Mouse (Mus musculus) T-helper 1 cell (primary cell): ENCODE measurements around the gene Nrsn1.

Experiments used
- in situ Hi-C: fragments of 300-600 bp; cut with MboI, MseI; formaldehyde crosslinking; loops from one replicate; pipeline ENCODE4 v1.15.1; 2025; ENCODE audit warnings: high pct_unique_total_duplicates

Gene Nrsn1

GRCm38 (mm10) chr13:25270402-25270801 lies at the start of gene Nrsn1:
Gene Nrsn1, minus strand, starts transcription at chr13:25270502.
- in situ Hi-C loops: loop anchor here (10.0 kb wide), 1 partner anchor 534 kb away; no protein-coding TSS in a partner anchor

- in situ Hi-C loops: no loop called here
Observed at GRCm38 (mm10) chr13:25312059-25312458, 41.8 kb upstream of the Nrsn1 start.

GRCm38 (mm10) chr13:25310068-25310467 lies 39.8 kb upstream of the Nrsn1 start:
- in situ Hi-C loops: no loop called here

- in situ Hi-C loops: no loop called here
Observed at GRCm38 (mm10) chr13:25288736-25289135, 18.4 kb upstream of the Nrsn1 start.

- in situ Hi-C loops: loop anchor here (10.0 kb wide), 1 partner anchor 530 kb away; no protein-coding TSS in a partner anchor
Observed at GRCm38 (mm10) chr13:25274934-25275565, 4.7 kb upstream of the Nrsn1 start.

DNA sequence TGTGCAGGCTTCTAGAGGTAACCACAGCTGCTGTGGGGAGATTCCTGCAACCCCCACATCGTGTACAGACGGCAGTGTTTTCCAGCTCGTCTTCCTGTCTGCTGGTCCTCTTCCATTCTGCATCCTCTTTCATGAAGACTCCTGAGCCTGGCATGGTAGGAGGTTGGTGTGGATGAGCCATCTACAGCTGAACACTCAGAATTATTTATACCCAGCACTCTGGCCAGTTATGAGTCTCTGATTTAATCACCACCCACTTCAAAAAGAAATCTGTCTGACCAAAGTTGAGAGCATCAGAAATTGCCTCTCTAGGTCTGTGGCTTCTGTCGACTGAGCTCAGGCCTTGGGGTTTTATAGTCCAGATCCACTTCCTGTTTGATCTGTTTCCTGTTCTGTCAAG lies 1.9 kb upstream of the Nrsn1 start:
- in situ Hi-C loops: loop anchor here (10.0 kb wide), 1 partner anchor 533 kb away; no protein-coding TSS in a partner anchor

- in situ Hi-C loops: loop anchor here (10.0 kb wide), 1 partner anchor 535 kb away; no protein-coding TSS in a partner anchor
Observed at GRCm38 (mm10) chr13:25269569-25270268, 583 bp downstream of the Nrsn1 start.

GRCm38 (mm10) chr13:25269039-25269438 lies 1.3 kb downstream of the Nrsn1 start:
- in situ Hi-C loops: no loop called here

GRCm38 (mm10) chr13:25262748-25263147 lies 7.6 kb downstream of the Nrsn1 start:
- in situ Hi-C loops: no loop called here

DNA sequence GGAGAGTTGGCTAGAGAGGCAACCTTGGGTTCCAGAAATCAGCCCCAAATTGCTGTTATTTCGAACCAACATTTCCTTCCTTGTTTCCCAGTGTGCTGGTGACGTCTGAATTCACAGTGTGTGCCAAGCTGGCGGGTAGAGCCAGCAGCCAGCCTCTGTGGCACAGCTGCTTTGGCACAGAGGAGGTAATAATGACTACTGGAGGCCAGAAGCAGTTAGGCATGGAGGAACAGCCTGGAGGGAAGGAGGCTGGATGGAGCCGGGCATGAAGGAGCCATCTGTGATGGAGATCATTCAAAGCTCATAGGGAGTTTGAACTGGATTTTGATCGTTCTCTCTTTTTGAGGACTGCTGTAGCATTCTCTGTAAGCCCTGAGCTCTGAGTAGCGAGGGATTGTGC lies 12.7 kb downstream of the Nrsn1 start:
- in situ Hi-C loops: no loop called here

DNA sequence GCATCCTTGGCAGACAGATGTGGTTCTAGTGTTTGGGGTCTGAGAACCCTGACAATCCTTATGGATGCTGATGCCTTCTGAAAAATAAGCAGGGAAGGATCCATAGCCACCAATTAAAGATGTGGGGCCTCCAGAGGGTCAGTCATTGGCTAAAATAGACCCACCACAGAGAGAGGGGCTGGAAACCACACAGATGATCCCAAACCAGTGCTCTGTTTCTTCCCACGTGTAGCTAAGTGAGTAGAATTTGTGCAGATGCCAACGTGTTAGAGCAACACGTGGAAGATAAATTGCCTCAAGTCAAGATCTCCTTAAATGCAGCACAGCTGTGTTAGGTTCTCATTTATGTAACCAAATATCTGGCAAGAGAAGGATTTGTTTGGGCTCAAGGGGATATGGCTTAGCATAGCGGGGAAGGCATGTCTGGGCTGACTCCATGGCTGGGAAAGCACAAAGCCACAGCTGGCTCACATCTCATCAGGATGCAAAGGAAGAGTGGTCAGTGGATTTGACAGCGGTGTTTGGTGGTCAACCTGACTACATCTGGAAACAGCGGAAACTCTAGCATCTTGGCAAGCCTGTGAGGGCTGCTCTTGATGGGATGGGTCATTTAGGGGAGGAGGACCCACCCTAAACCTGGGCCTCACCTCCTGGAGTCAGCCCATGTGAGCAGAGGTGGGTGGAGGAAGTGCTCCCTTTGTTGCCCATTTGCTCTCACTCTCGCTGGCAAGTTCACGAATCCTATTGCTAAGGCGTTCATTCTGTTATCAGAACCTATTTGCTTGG lies 15.6 kb downstream of the Nrsn1 start:
- in situ Hi-C loops: no loop called here

- in situ Hi-C loops: no loop called here
Observed at GRCm38 (mm10) chr13:25251893-25252292, 18.4 kb downstream of the Nrsn1 start.

GRCm38 (mm10) chr13:25220186-25220787 lies 50.0 kb downstream of the Nrsn1 start:
- in situ Hi-C loops: no loop called here

- in situ Hi-C loops: no loop called here
Observed at GRCm38 (mm10) chr13:25218394-25218793, 51.9 kb downstream of the Nrsn1 start.

GRCm38 (mm10) chr13:25206950-25207349 lies 63.4 kb downstream of the Nrsn1 start:
- in situ Hi-C loops: no loop called here
